Mouse (Mus musculus) forebrain, embryonic 15.5 days (tissue): ENCODE data around the gene Rara. TPM values are rescaled to one million over a fixed set of nuclear protein-coding genes. Genes with fewer than 3 reads are reported as not detected.

ENCODE experiments used
- ATAC-seq: fragments of 200-750 bp; cut with Nextera tagmentation; replicated peaks from 2 replicates; pipeline ENCODE4 v1.8.0; 2017; ENCODE audit warnings: mild to moderate bottlenecking, moderate TSS enrichment, moderate library complexity
- H3K27ac ChIP-seq: fragments of 300-500 bp; sonication (generic); replicated peaks from 2 replicates; pipeline ENCODE4 v1.5.1; 2015; ENCODE audit warnings: mild to moderate bottlenecking, inconsistent platforms
- H3K27me3 ChIP-seq: fragments of 300-500 bp; sonication (generic); 2 replicates; pipeline ENCODE4 v1.6.1; 2015; ENCODE audit warnings: inconsistent platforms
- H3K36me3 ChIP-seq: fragments of 300-500 bp; sonication (generic); 2 replicates; pipeline ENCODE4 v1.6.1; 2015; ENCODE audit warnings: mild to moderate bottlenecking, inconsistent platforms
- H3K4me1 ChIP-seq: fragments of 300-500 bp; sonication (generic); 2 replicates; pipeline ENCODE4 v1.6.1; 2015; ENCODE audit warnings: inconsistent platforms
- H3K4me2 ChIP-seq: fragments of 300-500 bp; sonication (generic); replicated peaks from 2 replicates; pipeline ENCODE4 v1.6.1; 2015; ENCODE audit warnings: mild to moderate bottlenecking, inconsistent platforms
- H3K4me3 ChIP-seq: fragments of 300-500 bp; sonication (generic); 2 replicates; pipeline ENCODE4 v1.5.1; 2015; ENCODE audit warnings: mild to moderate bottlenecking, inconsistent platforms
- H3K9ac ChIP-seq: fragments of 300-500 bp; sonication (generic); replicated peaks from 2 replicates; pipeline ENCODE4 v1.6.1; 2015; ENCODE audit warnings: mild to moderate bottlenecking, inconsistent platforms
- H3K9me3 ChIP-seq: fragments of 300-500 bp; sonication (generic); 2 replicates; pipeline ENCODE4 v1.6.1; 2016; ENCODE audit warnings: inconsistent platforms
- WGBS: fragments of 180-500 bp; shearing (Covaris S2); methylation state at CpG from one replicate; pipeline ENCODE4 v1.1.7; 2015; ENCODE audit warnings: mixed read lengths; 5-methylcytosine and 5-hydroxymethylcytosine counted together
- polyA plus RNA-seq: library from polyadenylated mRNA; unstranded; fragments of >200 nt; fragmentation: Nextera tagmentation; extraction: Ambion mirVana; gene quantifications from 2 replicates; pipeline ENCODE4 v1.2.1, GENCODE M21; 2015

Rara gene
- polyA plus RNA-seq, 1 experiment from 2014 or later, result 9.2 TPM

DNA sequence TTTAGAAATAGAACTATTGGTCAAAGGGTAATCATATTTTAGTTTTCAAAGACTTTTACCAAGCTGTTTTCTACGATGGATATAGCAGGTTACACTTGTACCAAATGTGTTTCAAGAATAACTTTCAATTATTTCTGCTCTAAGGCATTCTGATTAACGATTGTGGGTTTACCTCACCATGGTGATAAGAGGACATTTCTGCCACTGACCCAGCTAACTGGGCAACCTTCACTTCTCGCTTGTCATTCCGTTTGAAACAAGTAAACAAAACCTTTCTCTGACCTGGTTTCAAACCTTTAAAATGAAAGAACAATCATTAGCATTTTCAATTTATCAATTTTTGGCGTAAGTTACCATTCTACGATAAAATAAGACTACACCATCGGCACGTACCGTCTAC lies 79.2 kb downstream of the Rara start:
- H3K4me2 ChIP-seq, result no peak overlapping the region
- no peak for ATAC-seq
- H3K4me3 ChIP-seq, result no peak overlapping the region
- H3K36me3 ChIP-seq, result peaks cover 43% of the 10 kb centered on the region
- H3K27me3 ChIP-seq, result no peaks in the 10 kb centered on the region
- H3K4me1 ChIP-seq, result no peaks in the 10 kb centered on the region
- no peak overlapping the region for H3K27ac ChIP-seq
- H3K9me3 ChIP-seq, result no peaks in the 10 kb centered on the region
- no peak overlapping the region for H3K9ac ChIP-seq
- 92% methylated on average over 9 of the region's 9 CpGs for WGBS

DNA sequence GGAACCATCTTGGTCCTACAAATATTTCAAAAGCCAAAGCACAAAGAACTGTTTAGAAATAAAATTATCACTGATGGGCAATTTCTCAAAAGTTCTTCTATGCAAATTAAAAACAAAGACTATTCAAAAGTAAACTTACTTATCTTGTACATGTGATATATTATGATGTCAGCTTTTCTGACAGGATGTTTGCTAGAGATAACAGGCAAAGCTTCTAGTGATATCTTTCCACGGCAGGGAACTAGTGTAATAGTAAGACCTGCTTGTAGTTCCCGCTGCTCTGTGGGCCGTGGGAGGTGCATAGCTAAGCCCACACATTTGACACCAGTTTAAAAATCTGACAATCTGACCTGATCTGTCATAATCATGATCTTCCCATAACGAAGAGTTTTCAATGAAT lies 82.5 kb downstream of the Rara start:
- H3K4me2 ChIP-seq, result no peak overlapping the region
- H3K9me3 ChIP-seq, result no peaks in the 10 kb centered on the region
- no peak overlapping the region for H3K4me3 ChIP-seq
- no peaks in the 10 kb centered on the region for H3K27me3 ChIP-seq
- H3K4me1 ChIP-seq, result no peaks in the 10 kb centered on the region
- H3K27ac ChIP-seq, result no peak overlapping the region
- WGBS, result 88% methylated on average over 4 of the region's 4 CpGs
- H3K36me3 ChIP-seq, result peaks cover 45% of the 10 kb centered on the region
- no peak overlapping the region for H3K9ac ChIP-seq
- no peak for ATAC-seq

DNA sequence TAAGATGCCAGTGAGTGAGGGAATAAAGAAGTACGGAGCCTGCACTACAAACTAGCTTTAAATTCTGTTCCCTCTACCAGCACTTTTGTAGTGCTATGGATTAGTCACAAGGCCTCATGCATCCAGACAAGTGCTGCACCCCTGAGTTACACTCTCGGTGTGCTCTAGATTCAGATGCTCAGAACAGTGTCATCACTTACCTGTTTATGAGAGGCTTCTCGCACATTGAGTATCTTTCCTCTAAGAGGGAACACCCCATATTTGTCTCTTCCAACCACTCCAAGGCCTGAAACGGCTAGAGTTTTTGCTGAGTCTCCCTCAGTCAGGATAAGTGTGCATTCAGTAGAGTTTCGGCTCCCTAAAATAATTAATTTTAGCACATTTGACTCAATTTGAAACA lies 83.1 kb downstream of the Rara start:
- H3K9ac ChIP-seq, result no peak overlapping the region
- no peak overlapping the region for H3K4me2 ChIP-seq
- no peak overlapping the region for H3K27ac ChIP-seq
- H3K4me1 ChIP-seq, result no peaks in the 10 kb centered on the region
- no peaks in the 10 kb centered on the region for H3K27me3 ChIP-seq
- H3K4me3 ChIP-seq, result no peak overlapping the region
- H3K9me3 ChIP-seq, result no peaks in the 10 kb centered on the region
- ATAC-seq, result no peak
- peaks cover 47% of the 10 kb centered on the region for H3K36me3 ChIP-seq
- 93% methylated on average over 5 of the region's 5 CpGs for WGBS

DNA sequence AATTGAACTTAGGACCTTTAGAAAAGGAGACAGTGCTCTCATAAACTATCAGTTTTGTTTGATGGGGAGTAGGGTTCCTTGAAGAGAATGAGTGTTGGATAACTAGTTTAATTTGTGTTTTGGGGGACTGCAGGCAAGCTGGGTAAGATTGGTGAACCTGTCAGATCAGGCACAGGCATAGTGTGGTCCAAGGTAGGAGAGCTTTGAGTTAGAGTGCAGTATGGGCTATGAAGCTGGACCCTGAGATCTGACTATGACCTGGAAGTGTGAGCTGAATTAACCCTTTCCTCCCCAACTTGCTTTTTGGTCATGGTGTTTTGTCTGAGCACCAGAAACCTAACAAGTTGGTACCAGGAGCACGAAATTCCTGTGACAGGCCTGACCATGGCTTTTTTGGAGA lies 86.2 kb downstream of the Rara start:
- H3K9ac ChIP-seq, result no peak overlapping the region
- 88% methylated on average over 1 of the region's 1 CpGs for WGBS
- no peak overlapping the region for H3K27ac ChIP-seq
- no peaks in the 10 kb centered on the region for H3K27me3 ChIP-seq
- no peaks in the 10 kb centered on the region for H3K9me3 ChIP-seq
- no peak overlapping the region for H3K4me2 ChIP-seq
- no peak for ATAC-seq
- no peaks in the 10 kb centered on the region for H3K4me1 ChIP-seq
- H3K4me3 ChIP-seq, result no peak overlapping the region
- peaks cover 36% of the 10 kb centered on the region for H3K36me3 ChIP-seq

DNA sequence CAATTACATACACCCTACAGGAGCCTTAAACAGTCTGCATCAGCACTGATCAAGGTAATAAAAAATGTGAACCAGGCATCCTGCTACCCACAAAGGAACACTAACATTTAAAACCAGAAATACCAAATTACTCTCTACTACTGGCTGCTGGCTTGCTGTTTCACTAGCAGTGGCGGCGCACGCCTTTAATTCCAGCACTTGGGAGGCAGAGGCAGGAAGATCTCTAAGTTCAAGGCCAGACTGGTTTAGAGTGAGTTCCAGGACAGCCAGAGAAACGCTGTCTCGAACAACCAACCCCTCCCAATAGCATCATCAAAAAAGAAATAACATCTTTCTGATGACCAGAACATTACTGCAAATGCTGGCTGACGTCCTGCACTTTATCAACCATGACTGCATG lies 92.2 kb downstream of the Rara start:
- H3K4me2 ChIP-seq, result no peak overlapping the region
- no peak for ATAC-seq
- H3K9ac ChIP-seq, result no peak overlapping the region
- H3K4me3 ChIP-seq, result no peak overlapping the region
- H3K4me1 ChIP-seq, result peaks cover 19% of the 10 kb centered on the region
- no peaks in the 10 kb centered on the region for H3K9me3 ChIP-seq
- WGBS, result 94% methylated on average over 6 of the region's 6 CpGs
- H3K36me3 ChIP-seq, result peaks cover 11% of the 10 kb centered on the region
- H3K27ac ChIP-seq, result no peak overlapping the region
- no peaks in the 10 kb centered on the region for H3K27me3 ChIP-seq

DNA sequence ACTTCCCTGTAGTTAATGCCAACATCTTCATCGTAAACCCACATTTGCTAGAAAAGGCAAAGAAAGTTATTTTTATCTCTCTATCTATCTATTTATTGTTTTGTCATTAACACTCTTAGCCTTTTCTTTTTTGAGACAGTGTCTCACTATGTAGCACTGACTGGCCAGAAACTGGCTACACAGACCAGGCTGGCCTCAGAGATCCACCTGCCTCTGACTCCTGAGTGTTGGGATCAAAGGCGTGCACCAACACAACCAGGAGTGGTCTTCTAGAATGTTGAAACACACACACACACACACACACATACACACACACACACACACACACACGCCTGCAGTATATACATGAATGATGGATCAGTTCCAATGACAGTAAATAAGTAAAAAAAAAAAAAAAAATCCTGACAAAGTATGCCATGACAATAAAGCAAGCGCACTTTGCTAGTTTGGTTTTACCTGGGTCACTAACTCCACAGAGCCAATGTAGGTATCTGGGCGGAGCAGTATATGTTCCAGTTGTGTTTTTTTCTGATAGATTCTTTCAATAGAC lies 94.8 kb downstream of the Rara start:
- Histone ChIP-seq H3K27ac (no peak overlapping the region), H3K9ac (peak overlapping the region; percentile 32), H3K4me3 (peak overlapping the region; percentile 61), H3K4me2 (peak overlapping the region; percentile 63), H3K27me3 (no peaks in the 10 kb centered on the region), H3K36me3 (no peaks in the 10 kb centered on the region), H3K4me1 (peaks cover 19% of the 10 kb centered on the region), H3K9me3 (no peaks in the 10 kb centered on the region)
- ATAC-seq, result no peak
- 75% methylated on average over 5 of the region's 5 CpGs for WGBS

DNA sequence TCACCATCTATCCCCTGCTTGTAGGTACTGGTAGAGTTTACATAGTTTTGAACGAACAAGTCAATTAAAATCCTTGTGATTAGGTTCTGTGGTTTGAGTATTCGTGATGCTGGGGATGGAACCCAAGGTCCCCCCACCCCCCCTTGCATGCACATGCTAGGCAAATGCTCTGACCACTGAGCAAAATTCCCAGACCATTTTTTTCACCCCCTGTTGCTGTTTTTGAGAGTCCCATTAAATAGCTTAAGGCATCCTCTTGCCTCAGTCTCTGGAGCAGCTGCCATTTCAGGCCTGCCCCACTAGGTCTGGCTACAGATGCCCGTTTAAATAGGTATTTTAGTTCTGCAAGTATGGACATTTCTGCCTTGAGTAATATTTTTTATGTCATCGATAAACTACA lies 95.5 kb downstream of the Rara start:
- H3K4me1 ChIP-seq, result peaks cover 19% of the 10 kb centered on the region
- peak overlapping the region; percentile 50 for H3K9ac ChIP-seq
- H3K4me3 ChIP-seq, result peak overlapping the region; percentile 61
- no peak overlapping the region for H3K27ac ChIP-seq
- ATAC-seq, result no peak
- no peaks in the 10 kb centered on the region for H3K27me3 ChIP-seq
- H3K9me3 ChIP-seq, result no peaks in the 10 kb centered on the region
- WGBS, result 2% methylated on average over 4 of the region's 4 CpGs
- H3K4me2 ChIP-seq, result peak overlapping the region; percentile 63
- no peaks in the 10 kb centered on the region for H3K36me3 ChIP-seq

DNA sequence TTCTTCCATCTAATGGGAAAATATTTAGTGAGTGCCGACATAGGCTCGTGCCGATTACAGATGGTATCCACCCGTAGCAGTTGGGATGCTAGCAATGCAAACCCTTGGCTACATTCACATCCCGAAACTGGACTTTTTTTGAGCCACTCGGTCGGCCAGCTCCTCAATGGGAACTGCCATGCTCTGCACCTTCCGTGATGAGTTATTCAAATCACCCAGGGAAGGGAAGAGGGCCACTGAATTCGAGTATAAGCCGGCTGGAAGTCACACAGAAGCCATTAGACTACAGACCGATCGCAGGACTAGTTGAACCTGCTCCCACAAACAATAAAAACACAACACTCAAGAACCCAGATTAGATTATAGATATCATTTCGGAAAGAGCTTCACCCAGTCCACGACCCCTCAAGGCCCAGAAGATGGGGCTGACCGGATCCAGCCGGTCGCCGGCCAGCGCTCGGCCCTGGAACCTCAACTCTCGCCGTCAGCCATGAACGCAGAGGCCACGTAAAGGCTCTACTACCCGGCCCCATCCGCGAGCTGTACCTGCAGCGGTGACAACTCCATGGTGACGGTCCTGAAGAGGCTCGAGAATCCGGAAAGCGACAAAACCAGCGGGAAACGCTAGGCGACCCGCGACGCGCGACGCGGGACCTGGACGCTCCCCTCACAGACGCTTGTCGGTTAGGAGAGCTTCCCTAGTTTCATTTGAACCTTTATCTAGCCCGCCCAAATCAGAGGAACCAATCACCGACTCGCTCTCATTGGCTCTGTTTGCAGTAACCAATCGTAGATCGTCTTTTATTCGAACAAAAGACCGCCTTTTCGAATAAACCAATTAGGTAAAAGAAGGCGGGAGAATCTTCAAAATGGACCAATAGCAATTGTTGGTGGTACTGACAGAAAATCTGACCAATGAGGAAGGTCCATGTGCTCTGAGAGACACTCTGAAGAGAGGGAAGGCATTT lies 96.2 kb downstream of the Rara start, which contains the start of gene Top2a:
TSS of gene Top2a (minus strand) at position 690 of the 968 bp plus-strand sequence.
- under 1% methylated on average over 54 of the region's 54 CpGs for WGBS
- Histone ChIP-seq H3K4me1 (peaks cover 19% of the 10 kb centered on the region), H3K36me3 (no peaks in the 10 kb centered on the region), H3K27me3 (no peaks in the 10 kb centered on the region), H3K9ac (peak within 1 kb of the TSS; percentile 50), H3K4me2 (peak within 1 kb of the TSS; percentile 63), H3K9me3 (no peaks in the 10 kb centered on the region), H3K27ac (peak within 1 kb of the TSS; percentile 54; the same call in 1 of the 2 replicates), H3K4me3 (peak within 1 kb of the TSS; percentile 61)
- peak; percentile 97 for ATAC-seq

Other genes starting within 250 kb of the Rara start
- 209 and 213 TPM in 2 replicates for gene Psmd3, start 245.3 kb upstream of the Rara start, polyA plus RNA-seq
- not detected in 2 replicates for gene Csf3, start 226.6 kb upstream of the Rara start, polyA plus RNA-seq
- 85.1 and 93.6 TPM in 2 replicates for gene Med24, start 198.4 kb upstream of the Rara start, polyA plus RNA-seq
- gene Thra, start 187.2 kb upstream of the Rara start, polyA plus RNA-seq, result 164 and 166 TPM in 2 replicates
- gene Nr1d1, start 152.5 kb upstream of the Rara start, polyA plus RNA-seq, result 3.6 TPM in 2 replicates
- gene Msl1, start 132.3 kb upstream of the Rara start, polyA plus RNA-seq, result 30.2 and 31.7 TPM in 2 replicates
- 53.5 and 53.9 TPM in 2 replicates for gene Casc3, start 122.9 kb upstream of the Rara start, polyA plus RNA-seq
- 4.2 and 5.8 TPM in 2 replicates for gene Rapgefl1, start 91.0 kb upstream of the Rara start, polyA plus RNA-seq
- gene Wipf2, start 64.2 kb upstream of the Rara start, polyA plus RNA-seq, result 4.4 and 5.1 TPM in 2 replicates
- 11.2 and 12.1 TPM in 2 replicates for gene Cdc6, start 20.0 kb upstream of the Rara start, polyA plus RNA-seq
- 0.62 and 0.84 TPM in 2 replicates for gene Gjd3, start 55.2 kb downstream of the Rara start, polyA plus RNA-seq
- 126 and 141 TPM in 2 replicates for gene Top2a, start 96.4 kb downstream of the Rara start, polyA plus RNA-seq
- 138 and 142 TPM in 2 replicates for gene Igfbp4, start 113.4 kb downstream of the Rara start, polyA plus RNA-seq
- gene Tns4, start 161.5 kb downstream of the Rara start, polyA plus RNA-seq, result 0.09 TPM in 1 of 2 replicates, not detected in the other
- gene Ccr7, start 227.3 kb downstream of the Rara start, polyA plus RNA-seq, result not detected in 2 replicates